Mouse (Mus musculus): ENCODE results near the gene Rps6kc1.

- TF ChIP-seq CTCF (IDR thresholded peaks at IDR 0.05; ENCODE audit: low read depth) (no peak), EP300 (IDR thresholded peaks at IDR 0.05; ENCODE audit: low read depth) (no peak)
Measured at GRCm38 (mm10) chr1:190661249-190661648, 250.3 kb downstream of the Rps6kc1 start.
